ENCODE assay signal across 7 mouse cellular contexts in genomic region chr7:45933766-45934165, GRCm38 (mm10).
DNase-seq lines count a peak whose midpoint lies in the region.

No protein-coding gene starts in this region.

- DNase-seq in 416B (ENCODE audit: low read depth) (peak; percentile 23), A20 (ENCODE audit: low read depth, low spot score) (peak; percentile 53)
- DNase-seq in CD4-positive helper T cell, adult 2 months (ENCODE audit: low read depth, low spot score), result peak; percentile 28
- peak; percentile 34 for DNase-seq in T-cell, adult 2 months (ENCODE audit: low spot score)
- peak; percentile 42 for DNase-seq in induced T-regulatory cell, adult 2 months (ENCODE audit: low read depth)
- peak; percentile 27 for DNase-seq in naive thymus-derived CD4-positive, alpha-beta T cell, adult 2 months (ENCODE audit: low read depth)
- peak; percentile 65 to 76 for DNase-seq in natural killer cell, adult 2 months (ENCODE audit: low spot score in 2 of 2)

Comparison
In these comparisons a context has a peak if more than half of its experiments do, and no peak if none do; other contexts are left out.
1. Peak in every context shown above with its lines: DNase-seq.